Mouse (Mus musculus): ENCODE measurements around the gene Chst8. TPM values are rescaled to one million over a fixed set of nuclear protein-coding genes. Genes with fewer than 3 reads are reported as not detected.

Chst8 gene
- polyA plus RNA-seq, 1 experiment from 2014 or later: 7.6 TPM

DNA sequence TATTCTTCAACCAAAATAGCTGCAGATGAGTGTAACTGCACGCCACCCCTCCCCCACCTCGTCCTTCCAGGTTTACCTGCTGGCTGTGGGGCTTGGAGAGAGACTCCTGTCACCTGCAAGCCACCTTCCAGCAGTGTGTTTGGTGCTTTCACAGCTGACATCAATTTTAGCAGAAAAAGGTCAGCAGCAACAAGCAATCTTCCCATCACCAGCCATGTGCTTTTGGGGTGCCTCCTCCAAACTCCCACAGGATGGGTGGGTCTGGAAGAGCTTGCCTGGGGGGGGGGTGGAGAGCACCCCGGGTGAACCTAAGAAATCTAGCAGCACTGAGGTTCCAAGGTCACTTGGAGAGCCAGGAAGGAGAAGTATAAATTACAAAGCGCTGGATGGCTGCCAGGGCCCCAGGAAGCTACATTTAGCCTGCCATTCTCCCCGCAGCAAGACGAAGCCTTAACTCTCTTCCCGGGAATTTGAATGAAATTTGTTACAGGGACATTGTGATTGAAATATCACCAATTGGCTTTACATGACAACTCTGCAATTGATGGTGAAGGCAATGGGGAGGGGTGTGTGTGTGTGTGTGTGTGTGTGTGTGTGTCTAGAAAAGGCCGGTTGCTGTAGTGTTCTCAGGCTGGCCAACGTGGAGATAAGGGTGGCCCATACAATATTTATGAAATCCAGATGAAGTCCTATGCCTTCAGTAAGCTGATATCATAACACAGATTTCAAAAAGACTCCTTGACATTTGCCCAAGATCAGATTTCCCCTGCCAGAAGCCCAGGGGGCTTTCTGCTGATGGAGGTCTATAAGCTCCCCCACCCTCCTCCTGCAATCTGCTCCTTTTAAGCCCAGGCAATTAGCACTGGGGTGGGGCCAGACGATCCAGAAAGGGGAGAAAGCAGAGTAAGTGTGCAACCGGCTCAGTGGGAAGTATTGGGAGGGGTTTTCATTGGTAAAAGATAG, 13.8 kb downstream of the Chst8 start:
- DNase-seq (ENCODE audit: low spot score): peak; percentile 75
- H3K4me3 ChIP-seq: peak overlapping the region; percentile 42

DNA sequence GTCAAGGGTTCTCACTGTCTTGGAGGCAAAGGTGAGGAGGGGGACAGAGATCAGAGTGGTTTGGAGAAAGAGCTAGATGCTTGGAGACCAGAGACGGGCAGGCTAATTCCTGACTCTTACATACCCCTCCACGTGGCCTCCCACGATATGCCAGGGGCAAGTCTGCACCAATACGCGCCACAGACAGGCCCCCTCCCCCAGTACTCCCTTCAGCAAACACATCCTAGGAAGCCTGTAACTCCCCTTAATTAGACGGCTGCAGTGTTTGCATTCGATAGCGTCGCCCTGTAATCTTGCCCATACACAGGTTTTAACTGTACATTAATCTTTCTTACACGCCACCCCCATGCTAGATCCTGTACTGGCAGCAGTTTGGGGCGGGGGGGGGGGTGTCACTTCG, 14.5 kb downstream of the Chst8 start:
- Histone ChIP-seq H3K27me3 (replicated peaks; ENCODE audit: low read depth, poor library complexity, severe bottlenecking) (peaks cover 17% of the 10 kb centered on the region), H3K36me3 (replicated peaks) (no peaks in the 10 kb centered on the region), H3K27ac (replicated peaks) (peak overlapping the region; percentile 77), H3K4me1 (peaks cover 54% of the 10 kb centered on the region), H3K9me3 (no peaks in the 10 kb centered on the region), H3K4me3 (peak overlapping the region; percentile 42)
- DNase-seq (ENCODE audit: low spot score): peak; percentile 65
- WGBS: 6% methylated on average over 12 of the region's 12 CpGs

More for the DNA sequence above, 13.8 kb downstream of the Chst8 start:
- Histone ChIP-seq H3K4me1 (peaks cover 51% of the 10 kb centered on the region), H3K36me3 (replicated peaks) (no peaks in the 10 kb centered on the region), H3K27ac (replicated peaks) (peak overlapping the region; percentile 77), H3K27me3 (replicated peaks; ENCODE audit: low read depth, poor library complexity, severe bottlenecking) (peaks cover 17% of the 10 kb centered on the region), H3K9me3 (no peaks in the 10 kb centered on the region)
- 6% methylated on average over 11 of the region's 11 CpGs for WGBS

DNA sequence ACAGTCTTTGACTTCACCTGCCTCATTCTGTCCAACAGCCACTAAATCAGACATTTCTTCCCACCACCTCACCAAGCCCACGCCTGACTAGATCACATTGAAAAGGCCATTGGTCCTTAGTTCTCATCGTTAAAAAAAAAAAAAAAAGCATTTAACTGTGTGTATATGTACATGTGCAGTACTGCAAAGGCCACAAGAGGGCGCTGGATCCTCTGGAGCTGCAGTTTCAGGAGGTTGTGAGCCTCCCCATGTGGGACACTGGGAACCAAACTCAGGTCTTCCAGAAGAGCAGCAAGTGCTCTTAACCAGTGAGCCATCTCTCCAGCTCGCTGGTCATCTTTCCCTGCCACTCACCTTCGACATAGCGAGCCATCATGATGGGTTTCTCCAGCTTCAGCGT, 22.1 kb downstream of the Chst8 start:
- Histone ChIP-seq H3K4me3 (no peak overlapping the region), H3K9me3 (no peaks in the 10 kb centered on the region), H3K36me3 (replicated peaks) (no peaks in the 10 kb centered on the region), H3K27me3 (replicated peaks; ENCODE audit: low read depth, poor library complexity, severe bottlenecking) (peaks cover 5% of the 10 kb centered on the region; the same call in 1 of the 2 replicates), H3K27ac (replicated peaks) (no peak overlapping the region), H3K4me1 (peaks cover 7% of the 10 kb centered on the region)
- no peak for DNase-seq (ENCODE audit: low spot score)
- WGBS: 79% methylated on average over 7 of the region's 7 CpGs

DNA sequence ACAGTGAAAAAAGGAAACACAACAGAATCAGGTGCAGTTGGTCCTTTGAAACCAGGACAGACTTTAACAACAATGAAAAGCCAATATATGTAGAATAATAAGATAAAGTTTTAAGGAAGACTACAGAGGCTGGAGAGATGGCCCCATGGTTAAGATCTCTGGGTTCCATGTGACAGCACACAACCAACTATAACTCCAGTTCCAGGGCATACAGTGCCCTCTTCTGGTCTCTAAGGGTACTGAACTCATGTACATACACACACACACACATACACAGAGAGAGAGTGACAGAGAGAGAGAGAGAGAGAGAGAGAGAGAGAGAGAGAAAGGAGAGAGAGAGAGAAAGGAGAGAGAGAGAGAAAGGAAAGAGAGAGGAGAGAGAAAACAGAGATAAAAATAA, 25.3 kb downstream of the Chst8 start:
- H3K4me3 ChIP-seq: no peak overlapping the region
- H3K36me3 ChIP-seq (replicated peaks): no peaks in the 10 kb centered on the region
- H3K27me3 ChIP-seq (replicated peaks; ENCODE audit: low read depth, poor library complexity, severe bottlenecking): no peaks in the 10 kb centered on the region
- peaks cover 19% of the 10 kb centered on the region for H3K4me1 ChIP-seq
- no peak for DNase-seq (ENCODE audit: low spot score)
- no peaks in the 10 kb centered on the region for H3K9me3 ChIP-seq
- H3K27ac ChIP-seq (replicated peaks): no peak overlapping the region

DNA sequence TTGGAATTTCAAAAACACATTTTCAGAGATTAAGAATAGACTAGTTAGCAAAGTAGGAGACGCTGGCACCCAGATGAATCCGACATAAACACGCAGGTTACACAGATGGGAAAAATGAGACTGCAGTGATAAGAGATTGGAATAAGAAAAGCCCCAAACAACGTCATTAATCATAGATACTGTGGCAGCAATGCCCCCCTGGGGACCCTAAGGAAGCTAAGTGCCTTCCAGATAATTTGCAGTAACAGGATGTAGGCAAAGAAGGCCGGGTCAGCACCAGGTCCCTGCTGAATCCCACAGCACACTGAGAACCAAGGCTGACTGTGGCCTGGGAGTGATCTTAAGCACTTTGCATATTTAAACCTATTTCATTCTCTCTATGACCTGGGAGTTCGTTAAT, 27.5 kb downstream of the Chst8 start:
- no peaks in the 10 kb centered on the region for H3K27me3 ChIP-seq (replicated peaks; ENCODE audit: low read depth, poor library complexity, severe bottlenecking)
- H3K36me3 ChIP-seq (replicated peaks): no peaks in the 10 kb centered on the region
- H3K4me3 ChIP-seq: no peak overlapping the region
- no peak for DNase-seq (ENCODE audit: low spot score)
- 61% methylated on average over 6 of the region's 6 CpGs for WGBS
- H3K27ac ChIP-seq (replicated peaks): no peak overlapping the region
- H3K4me1 ChIP-seq: peaks cover 19% of the 10 kb centered on the region
- H3K9me3 ChIP-seq: peaks cover 4% of the 10 kb centered on the region; the same call in 1 of the 2 replicates

DNA sequence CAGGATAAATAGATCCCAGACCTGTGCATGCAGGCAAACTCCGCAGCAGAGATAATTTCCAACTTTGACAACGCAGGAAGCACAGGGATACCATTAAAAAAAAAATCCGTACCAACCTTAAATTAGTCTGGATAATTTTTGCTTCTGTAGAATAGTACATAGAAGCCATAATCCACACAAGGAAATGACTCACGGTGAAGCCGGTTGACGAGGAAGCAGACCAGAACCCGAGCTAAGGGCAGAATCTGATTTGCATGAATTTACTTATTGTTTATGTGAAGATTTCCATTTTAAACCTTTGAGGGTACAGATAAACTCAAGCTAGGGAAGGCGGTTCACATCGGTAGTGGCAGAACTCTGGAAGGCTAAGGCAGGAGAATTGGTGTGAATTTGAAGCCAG, 28.0 kb downstream of the Chst8 start:
- Histone ChIP-seq H3K4me3 (no peak overlapping the region), H3K27me3 (replicated peaks; ENCODE audit: low read depth, poor library complexity, severe bottlenecking) (no peaks in the 10 kb centered on the region), H3K27ac (replicated peaks) (no peak overlapping the region), H3K36me3 (replicated peaks) (no peaks in the 10 kb centered on the region), H3K9me3 (peaks cover 4% of the 10 kb centered on the region; the same call in 1 of the 2 replicates), H3K4me1 (peaks cover 19% of the 10 kb centered on the region)
- WGBS: 66% methylated on average over 9 of the region's 9 CpGs
- DNase-seq (ENCODE audit: low spot score): no peak

DNA sequence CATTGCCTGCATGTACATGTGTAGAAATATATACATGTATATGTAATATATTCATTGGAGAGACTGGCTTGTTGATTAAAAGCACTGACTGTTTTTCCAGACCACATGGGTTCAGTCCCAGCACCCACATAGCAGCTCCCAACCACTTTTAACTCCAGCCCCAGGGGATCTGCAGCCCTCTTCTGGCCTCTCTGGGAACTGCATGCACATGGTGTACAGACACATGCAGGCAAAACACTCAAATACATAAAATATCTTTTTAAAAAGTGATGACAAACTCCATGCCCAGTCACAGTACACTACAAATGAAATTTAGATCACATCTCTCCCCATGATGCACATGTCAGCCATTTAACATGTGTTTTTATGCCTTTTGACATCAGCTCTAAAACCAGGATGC, 30.5 kb downstream of the Chst8 start:
- no peak overlapping the region for H3K27ac ChIP-seq (replicated peaks)
- no peaks in the 10 kb centered on the region for H3K36me3 ChIP-seq (replicated peaks)
- H3K27me3 ChIP-seq (replicated peaks; ENCODE audit: low read depth, poor library complexity, severe bottlenecking): peaks cover 16% of the 10 kb centered on the region
- peaks cover 4% of the 10 kb centered on the region; the same call in 1 of the 2 replicates for H3K9me3 ChIP-seq
- H3K4me1 ChIP-seq: peaks cover 28% of the 10 kb centered on the region
- DNase-seq (ENCODE audit: low spot score): no peak
- H3K4me3 ChIP-seq: no peak overlapping the region

DNA sequence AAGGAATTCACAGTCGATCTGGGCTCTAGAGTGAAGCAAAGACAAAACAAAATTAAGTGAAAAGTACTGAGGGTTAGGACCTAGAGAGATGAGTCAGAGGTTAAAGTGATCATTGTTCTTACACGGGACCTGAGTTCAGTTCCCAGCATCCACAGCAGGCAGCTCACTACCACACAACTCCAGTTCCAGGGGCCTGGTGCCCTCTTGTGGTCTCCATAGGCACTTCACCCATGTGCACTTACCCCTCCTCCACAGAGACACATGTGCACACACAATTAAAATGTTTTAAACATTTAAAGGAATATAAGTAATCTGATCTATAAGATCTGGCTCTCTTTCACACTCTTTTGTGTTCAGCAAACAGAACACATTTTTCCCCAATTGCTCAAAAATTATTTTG, 31.3 kb downstream of the Chst8 start:
- 91% methylated on average over 2 of the region's 2 CpGs for WGBS
- Histone ChIP-seq H3K4me1 (peaks cover 28% of the 10 kb centered on the region), H3K36me3 (replicated peaks) (no peaks in the 10 kb centered on the region), H3K27ac (replicated peaks) (no peak overlapping the region), H3K27me3 (replicated peaks; ENCODE audit: low read depth, poor library complexity, severe bottlenecking) (peaks cover 16% of the 10 kb centered on the region), H3K9me3 (peaks cover 4% of the 10 kb centered on the region; the same call in 1 of the 2 replicates), H3K4me3 (no peak overlapping the region)
- no peak for DNase-seq (ENCODE audit: low spot score)

DNA sequence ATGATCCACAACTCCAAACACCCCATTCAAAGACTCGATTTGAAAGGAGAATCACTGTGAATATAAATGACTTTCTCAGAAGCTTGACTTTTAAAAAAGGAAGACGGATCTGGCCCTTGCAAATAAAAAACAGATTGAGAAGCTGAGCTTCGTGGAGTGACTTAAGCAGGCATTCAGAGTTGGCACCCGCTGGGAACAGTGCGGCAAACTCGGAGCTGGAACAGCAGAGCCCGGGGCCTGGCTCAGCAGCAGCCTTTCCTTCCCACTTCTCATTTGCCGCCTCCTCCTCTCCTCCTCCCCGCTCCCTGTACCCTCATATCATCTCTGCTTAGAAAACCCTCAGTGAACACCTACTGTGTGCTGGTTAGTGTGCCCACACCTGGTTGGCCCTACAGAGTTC, 34.1 kb downstream of the Chst8 start:
- WGBS: 26% methylated on average over 9 of the region's 9 CpGs
- peaks cover 31% of the 10 kb centered on the region for H3K4me1 ChIP-seq

DNA sequence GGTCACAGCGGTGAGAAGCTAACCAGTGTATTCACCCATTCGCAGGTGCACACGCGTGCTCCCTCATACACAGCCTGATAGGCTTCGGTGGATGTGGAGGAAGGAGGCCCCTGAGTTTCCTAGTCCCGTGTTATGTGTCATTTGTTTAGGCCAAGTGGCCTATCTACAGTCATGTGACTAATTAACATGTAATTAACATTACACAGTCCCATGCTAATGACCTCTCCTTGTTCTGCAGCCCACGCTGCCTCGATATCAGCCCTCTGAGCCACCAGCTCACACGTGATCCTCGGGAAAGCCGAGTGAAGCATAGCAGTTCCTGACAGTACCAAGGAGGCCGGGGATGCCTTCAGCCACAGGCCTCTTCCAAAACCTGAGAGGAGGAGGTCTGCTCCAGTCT, 36.9 kb downstream of the Chst8 start:
- WGBS: 84% methylated on average over 12 of the region's 12 CpGs
- Histone ChIP-seq H3K9me3 (peaks cover under 1% of the 10 kb centered on the region; the same call in 1 of the 2 replicates), H3K27ac (replicated peaks) (no peak overlapping the region), H3K27me3 (replicated peaks; ENCODE audit: low read depth, poor library complexity, severe bottlenecking) (peaks cover 16% of the 10 kb centered on the region), H3K4me3 (no peak overlapping the region), H3K36me3 (replicated peaks) (no peaks in the 10 kb centered on the region), H3K4me1 (peaks cover 30% of the 10 kb centered on the region)
- DNase-seq (ENCODE audit: low spot score): no peak

More for the DNA sequence above, 34.1 kb downstream of the Chst8 start:
- Histone ChIP-seq H3K4me3 (no peak overlapping the region), H3K27ac (replicated peaks) (no peak overlapping the region), H3K27me3 (replicated peaks; ENCODE audit: low read depth, poor library complexity, severe bottlenecking) (peaks cover 16% of the 10 kb centered on the region), H3K36me3 (replicated peaks) (no peaks in the 10 kb centered on the region), H3K9me3 (peaks cover 4% of the 10 kb centered on the region; the same call in 1 of the 2 replicates)
- no peak for DNase-seq (ENCODE audit: low spot score)

DNA sequence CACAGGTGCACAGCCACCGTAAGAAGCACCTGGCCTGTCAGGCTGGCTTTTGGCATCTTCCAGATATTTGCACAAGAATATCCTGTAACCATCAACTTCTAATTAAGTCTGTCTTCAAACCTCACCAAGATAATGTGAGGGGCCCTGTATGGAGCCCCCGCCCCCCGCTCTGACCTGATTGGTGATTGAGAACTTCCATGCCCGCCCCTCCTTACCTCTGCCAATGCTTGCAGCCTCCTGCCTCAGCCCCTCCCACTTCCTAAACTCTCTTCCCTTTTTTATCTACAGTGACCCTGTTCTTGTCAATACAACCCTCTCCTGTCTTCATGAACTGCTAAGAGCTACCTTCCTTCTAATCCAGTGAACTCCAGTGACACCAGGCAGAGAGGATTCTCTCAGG, 37.6 kb downstream of the Chst8 start:
- no peak for DNase-seq (ENCODE audit: low spot score)
- Histone ChIP-seq H3K27me3 (replicated peaks; ENCODE audit: low read depth, poor library complexity, severe bottlenecking) (peaks cover 16% of the 10 kb centered on the region), H3K36me3 (replicated peaks) (no peaks in the 10 kb centered on the region), H3K9me3 (no peaks in the 10 kb centered on the region), H3K4me3 (no peak overlapping the region), H3K4me1 (peaks cover 30% of the 10 kb centered on the region), H3K27ac (replicated peaks) (no peak overlapping the region)
- WGBS: 73% methylated on average over 4 of the region's 4 CpGs

DNA sequence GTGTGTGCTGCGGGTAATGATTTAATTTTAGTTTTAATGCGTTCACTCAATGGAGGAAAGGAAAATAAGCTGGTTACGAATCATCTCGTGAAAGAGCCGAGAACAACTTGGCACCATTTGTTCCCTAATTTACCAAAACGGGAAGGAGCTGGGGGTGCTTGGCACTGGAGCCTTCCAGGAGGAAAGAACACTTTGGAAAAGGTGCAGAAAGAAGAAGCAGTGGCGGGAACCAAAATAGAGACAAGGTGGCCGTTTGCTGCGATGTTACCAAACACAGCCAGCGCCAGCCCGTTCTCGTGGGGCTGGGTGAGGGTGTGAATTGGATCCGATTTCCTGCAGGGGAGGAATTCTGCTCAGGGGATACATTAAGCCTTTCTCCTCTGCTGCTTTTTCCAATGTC, 38.5 kb downstream of the Chst8 start:
- H3K4me3 ChIP-seq: no peak overlapping the region
- no peaks in the 10 kb centered on the region for H3K36me3 ChIP-seq (replicated peaks)
- peaks cover 11% of the 10 kb centered on the region for H3K27me3 ChIP-seq (replicated peaks; ENCODE audit: low read depth, poor library complexity, severe bottlenecking)
- H3K9me3 ChIP-seq: no peaks in the 10 kb centered on the region
- no peak overlapping the region for H3K27ac ChIP-seq (replicated peaks)
- 60% methylated on average over 13 of the region's 13 CpGs for WGBS
- peaks cover 30% of the 10 kb centered on the region for H3K4me1 ChIP-seq
- DNase-seq (ENCODE audit: low spot score): no peak

DNA sequence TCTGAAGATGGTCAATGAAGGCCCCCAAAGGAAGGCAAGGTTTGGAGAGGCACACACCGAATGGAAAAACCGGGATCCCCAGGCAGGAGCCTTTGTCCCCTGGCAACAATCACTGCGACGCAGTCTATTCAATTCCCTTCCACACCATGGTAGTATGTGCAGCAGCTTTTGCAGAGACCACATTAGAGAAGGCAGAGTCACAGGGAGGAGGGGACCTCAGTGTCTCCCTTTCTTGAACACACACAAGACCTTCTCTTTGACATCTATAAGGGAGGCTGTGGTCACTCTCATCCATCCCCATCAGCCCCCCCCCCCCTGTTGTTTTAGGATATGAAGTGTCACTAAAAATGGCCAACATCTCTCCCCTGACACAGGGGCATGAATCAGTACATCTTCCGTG, 39.2 kb downstream of the Chst8 start:
- Histone ChIP-seq H3K36me3 (replicated peaks) (no peaks in the 10 kb centered on the region), H3K27ac (replicated peaks) (no peak overlapping the region), H3K4me3 (no peak overlapping the region), H3K9me3 (no peaks in the 10 kb centered on the region), H3K27me3 (replicated peaks; ENCODE audit: low read depth, poor library complexity, severe bottlenecking) (peaks cover 7% of the 10 kb centered on the region; the same call in 1 of the 2 replicates), H3K4me1 (peaks cover 24% of the 10 kb centered on the region)
- WGBS: 82% methylated on average over 5 of the region's 5 CpGs
- no peak for DNase-seq (ENCODE audit: low spot score)
